Mouse (Mus musculus) CH12.LX (cell line): ENCODE measurements around the gene Tmpo. TPM values are rescaled to one million over a fixed set of nuclear protein-coding genes. Genes with fewer than 3 reads are reported as not detected.

ENCODE experiments used
- DNase-seq: peaks from one replicate; pipeline ENCODE4 v3.0.0-alpha.2; 2013; ENCODE audit errors: extremely low read depth
- H3K27ac ChIP-seq: 2 replicates; pipeline ENCODE4 v1.5.1; 2012; ENCODE audit warnings: low read depth, mild to moderate bottlenecking, control low read depth, moderate library complexity; ENCODE audit not compliant: insufficient read depth
- H3K27me3 ChIP-seq: replicated peaks from 2 replicates; pipeline ENCODE3; 2012; ENCODE audit warnings: inconsistent platforms
- H3K36me3 ChIP-seq, 2 experiments: replicated peaks in 1 of 2; 2 replicates each; pipeline versions ENCODE3 to v1.6.1; 2012; ENCODE audit warnings: inconsistent platforms in 1 of 2, low read length in 1 of 2, mild to moderate bottlenecking in 1 of 2, mixed read lengths in 1 of 2, moderate library complexity in 1 of 2; ENCODE audit not compliant: control insufficient read depth in 1 of 2, insufficient read depth in 1 of 2
- H3K4me1 ChIP-seq, 2 experiments: 2 replicates each; pipeline ENCODE4 v1.6.1; 2012; ENCODE audit warnings: inconsistent platforms in 1 of 2, moderate library complexity in 1 of 2; ENCODE audit not compliant: insufficient read depth in 2 of 2, control insufficient read depth in 1 of 2
- H3K4me2 ChIP-seq: 2 replicates; pipeline ENCODE4 v1.6.1; 2012; ENCODE audit warnings: low read depth, mild to moderate bottlenecking, control low read depth; ENCODE audit not compliant: poor library complexity, insufficient read depth, severe bottlenecking
- H3K4me3 ChIP-seq, 3 experiments: fragments of 150-350 bp in 1 of 3; sonication (generic) in 1 of 3; replicated peaks in 1 of 3; 2 replicates each; pipeline versions ENCODE3 to v1.5.1; 2011 to 2012; ENCODE audit warnings: low read depth in 2 of 3, low read length in 2 of 3, mild to moderate bottlenecking in 2 of 3, moderate library complexity in 2 of 3, control low read depth in 1 of 3, improper control_type of control experiment in 1 of 3, inconsistent platforms in 1 of 3, mixed read lengths in 1 of 3; ENCODE audit not compliant: poor library complexity in 1 of 3
- H3K79me2 ChIP-seq: replicated peaks from 2 replicates; pipeline ENCODE4 v1.6.1; 2012; ENCODE audit warnings: mild to moderate bottlenecking, moderate library complexity; ENCODE audit not compliant: control insufficient read depth, poor library complexity, insufficient read depth, severe bottlenecking; ENCODE audit errors: extremely low read depth
- H3K9ac ChIP-seq: 2 replicates; pipeline ENCODE4 v1.6.1; 2012; ENCODE audit warnings: low read depth, mild to moderate bottlenecking, control low read depth, moderate library complexity; ENCODE audit not compliant: insufficient read depth
- H3K9me3 ChIP-seq: replicated peaks from 2 replicates; pipeline ENCODE3; 2012; ENCODE audit warnings: low read length, inconsistent platforms, mixed read lengths
- BHLHE40 ChIP-seq: IDR thresholded peaks from 2 replicates; pipeline ENCODE4 v1.6.1; 2011; ENCODE audit warnings: mild to moderate bottlenecking, low read depth, low read length, improper control_type of control experiment
- CHD1 ChIP-seq: IDR thresholded peaks from 2 replicates; pipeline ENCODE4 v1.6.1; 2012; ENCODE audit warnings: low read depth, low read length, improper control_type of control experiment, inconsistent platforms
- CTCF ChIP-seq, 2 experiments: IDR thresholded peaks in 1 of 2; conservative IDR thresholded peaks in 1 of 2; 2 replicates each; pipeline ENCODE4 v1.5.1; 2011 to 2012; ENCODE audit warnings: low read depth in 2 of 2, low read length in 2 of 2, improper control_type of control experiment in 1 of 2, inconsistent platforms in 1 of 2, mild to moderate bottlenecking in 1 of 2, moderate library complexity in 1 of 2
- E2F4 ChIP-seq: IDR thresholded peaks from 2 replicates; pipeline ENCODE4 v1.6.1; 2011; ENCODE audit warnings: low read depth, low read length, improper control_type of control experiment; ENCODE audit not compliant: insufficient replicate concordance
- ELF1 ChIP-seq: IDR thresholded peaks from 2 replicates; pipeline ENCODE4 v1.6.1; 2014; ENCODE audit warnings: low read depth, mild to moderate bottlenecking, inconsistent platforms, low read length, improper control_type of control experiment
- EP300 ChIP-seq: IDR thresholded peaks from 2 replicates; pipeline ENCODE4 v1.6.1; 2011; ENCODE audit warnings: low read length, improper control_type of control experiment
- HCFC1 ChIP-seq: IDR thresholded peaks from 2 replicates; pipeline ENCODE4 v1.6.1; 2012; ENCODE audit warnings: low read depth, mild to moderate bottlenecking, inconsistent platforms, low read length, improper control_type of control experiment
- JUND ChIP-seq: conservative IDR thresholded peaks from 2 replicates; pipeline ENCODE4 v1.6.1; 2011; ENCODE audit warnings: low read depth, low read length, improper control_type of control experiment
- KAT2A ChIP-seq: IDR thresholded peaks from 2 replicates; pipeline ENCODE4 v1.6.1; 2012; ENCODE audit warnings: low read length, improper control_type of control experiment, inconsistent platforms; ENCODE audit not compliant: insufficient replicate concordance
- MAFK ChIP-seq: IDR thresholded peaks from 2 replicates; pipeline ENCODE4 v1.6.1; 2011; ENCODE audit warnings: low read length, improper control_type of control experiment; ENCODE audit not compliant: insufficient replicate concordance
- MEF2A ChIP-seq: IDR thresholded peaks from 2 replicates; pipeline ENCODE4 v1.6.1; 2014; ENCODE audit warnings: low read depth, mild to moderate bottlenecking, inconsistent platforms, low read length, improper control_type of control experiment, borderline replicate concordance
- MXI1 ChIP-seq: IDR thresholded peaks from 2 replicates; pipeline ENCODE4 v1.6.1; 2011; ENCODE audit warnings: mild to moderate bottlenecking, low read depth, low read length, improper control_type of control experiment
- NELFE ChIP-seq: IDR thresholded peaks from 2 replicates; pipeline ENCODE4 v1.6.1; 2011; ENCODE audit warnings: low read depth, low read length, improper control_type of control experiment
- NRF1 ChIP-seq: IDR thresholded peaks from 2 replicates; pipeline ENCODE4 v1.6.1; 2014; ENCODE audit warnings: low read depth, mild to moderate bottlenecking, inconsistent platforms, low read length, improper control_type of control experiment, moderate library complexity
- PAX5 ChIP-seq: IDR thresholded peaks from 2 replicates; pipeline ENCODE4 v1.6.1; 2012; ENCODE audit warnings: low read length, inconsistent platforms, mixed read lengths
- POLR2A ChIP-seq: IDR thresholded peaks from 2 replicates; pipeline ENCODE4 v1.6.1; 2011; ENCODE audit warnings: low read depth, mild to moderate bottlenecking, improper control_type of control experiment, low read length
- POLR2AphosphoS2 ChIP-seq: IDR thresholded peaks from 2 replicates; pipeline ENCODE4 v1.6.1; 2011; ENCODE audit warnings: low read depth, low read length, improper control_type of control experiment
- RAD21 ChIP-seq: IDR thresholded peaks from 2 replicates; pipeline ENCODE4 v1.6.1; 2011; ENCODE audit warnings: low read depth, mild to moderate bottlenecking, low read length, improper control_type of control experiment, moderate library complexity
- SIN3A ChIP-seq: IDR thresholded peaks from 2 replicates; pipeline ENCODE4 v1.6.1; 2012; ENCODE audit warnings: low read length, improper control_type of control experiment, inconsistent platforms
- TBP ChIP-seq: conservative IDR thresholded peaks from 2 replicates; pipeline ENCODE4 v1.6.1; 2011; ENCODE audit warnings: low read depth, low read length, improper control_type of control experiment
- UBTF ChIP-seq: IDR thresholded peaks from 2 replicates; pipeline ENCODE4 v1.6.1; 2012; ENCODE audit warnings: low read depth, mild to moderate bottlenecking, inconsistent platforms, low read length, improper control_type of control experiment, moderate library complexity
- USF1 ChIP-seq: IDR thresholded peaks from 2 replicates; pipeline ENCODE4 v1.6.1; 2014; ENCODE audit warnings: low read depth, mild to moderate bottlenecking, inconsistent platforms, low read length, improper control_type of control experiment
- USF2 ChIP-seq: conservative IDR thresholded peaks from 2 replicates; pipeline ENCODE4 v1.6.1; 2011; ENCODE audit warnings: low read depth, low read length, improper control_type of control experiment
- ZC3H11A ChIP-seq: IDR thresholded peaks from 2 replicates; pipeline ENCODE4 v1.6.1; 2012; ENCODE audit warnings: low read depth, mild to moderate bottlenecking, inconsistent platforms, low read length, improper control_type of control experiment
- ZKSCAN1 ChIP-seq: IDR thresholded peaks from 2 replicates; pipeline ENCODE4 v1.6.1; 2012; ENCODE audit warnings: low read depth, inconsistent platforms, low read length, improper control_type of control experiment, borderline replicate concordance
- ZNF384 ChIP-seq: IDR thresholded peaks from 2 replicates; pipeline ENCODE4 v1.6.1; 2012; ENCODE audit warnings: low read depth, low read length, improper control_type of control experiment, inconsistent platforms
- dilution Hi-C: fragments of 300-500 bp; cut with MboI; formaldehyde crosslinking; loops from 2 replicates; pipeline ENCODE4 v1.14.3; 2020; ENCODE audit warnings: low sequenced_read_pairs; ENCODE audit not compliant: extremely low pct_unique_long_range_greater_than_20kb, extremely low pct_ligation_motif_present
- in situ Hi-C: fragments of 300-500 bp; cut with MboI; formaldehyde crosslinking; loops from 3 replicates; pipeline ENCODE4 v1.14.3; 2019; ENCODE audit warnings: low sequenced_read_pairs, low pct_ligation_motif_present, low pct_unique_long_range_greater_than_20kb, mixed read lengths
- polyA plus RNA-seq: library from polyadenylated mRNA; unstranded; fragments of >175 nt; gene quantifications from 2 replicates; pipeline ENCODE4 v1.2.1, GENCODE M21; 2012; ENCODE audit warnings: low read depth; ENCODE audit not compliant: insufficient read length
- total RNA-seq, 2 experiments: library from RNA; depleted of rRNA; stranded (reverse); fragments of 300-350 nt in 1 of 2; fragments of >200 nt in 1 of 2; gene quantifications; 2 replicates each; pipeline ENCODE4 v1.2.3; 2012 to 2014

The Tmpo gene
- total and polyA plus RNA-seq, 3 experiments, result 163 to 467 (median 198) TPM

GRCm38 (mm10) chr10:91195091-91195490, 14.0 kb upstream of the Tmpo start:
- in situ Hi-C loops, result no loop called here
- no peak overlapping the region for H3K4me2 ChIP-seq
- TF ChIP-seq POLR2AphosphoS2, result no peak
- no peak for TF ChIP-seq CHD1
- no peak for TF ChIP-seq ZKSCAN1
- no peak for TF ChIP-seq ELF1
- no peak for TF ChIP-seq POLR2A
- no peak for TF ChIP-seq CTCF (conservative IDR thresholded peaks at IDR 0.05 in 1 of 2, IDR thresholded peaks at IDR 0.05 in 1 of 2; ENCODE audit: low read depth in 2 of 2, low read length in 2 of 2)
- no peak for TF ChIP-seq RAD21
- no peak for TF ChIP-seq PAX5
- no peak for TF ChIP-seq ZC3H11A
- TF ChIP-seq KAT2A, result no peak
- no peak for TF ChIP-seq MXI1
- TF ChIP-seq MEF2A, result no peak
- TF ChIP-seq E2F4, result no peak
- no peak for TF ChIP-seq JUND
- TF ChIP-seq BHLHE40, result no peak
- TF ChIP-seq HCFC1, result no peak
- TF ChIP-seq, all 38 proteins: peak for 0
- H3K9ac ChIP-seq, result no peak overlapping the region
- no peaks in the 10 kb centered on the region for H3K36me3 ChIP-seq
- H3K27me3 ChIP-seq, result no peaks in the 10 kb centered on the region
- no peaks in the 10 kb centered on the region for H3K79me2 ChIP-seq
- no peaks in the 10 kb centered on the region for H3K4me1 ChIP-seq
- dilution Hi-C loops, result no loop called here
- peaks cover 3% of the 10 kb centered on the region for H3K9me3 ChIP-seq
- no peak for DNase-seq
- no peak overlapping the region for H3K27ac ChIP-seq
- no peak overlapping the region for H3K4me3 ChIP-seq

DNA sequence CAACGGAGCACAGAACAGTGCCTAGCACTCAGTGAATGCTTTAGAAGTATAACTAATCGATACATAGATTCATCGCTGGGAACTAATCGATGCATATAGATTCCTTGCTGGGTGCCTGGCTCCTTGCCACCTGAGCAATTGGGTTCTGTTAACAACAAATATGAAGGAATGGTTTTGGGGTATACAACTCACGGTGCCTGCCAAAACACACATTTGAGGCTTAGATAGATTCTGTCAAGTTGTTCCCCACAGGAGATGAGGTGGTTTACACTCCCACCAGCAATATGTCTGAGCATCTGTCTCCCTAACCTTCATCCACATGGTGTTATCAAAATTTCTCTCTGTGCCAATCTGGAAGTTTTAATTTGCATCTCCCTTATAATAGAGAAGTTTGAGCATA, 10.7 kb upstream of the Tmpo start:
- Histone ChIP-seq H3K27me3 (no peaks in the 10 kb centered on the region), H3K36me3 (no peaks in the 10 kb centered on the region), H3K4me3 (no peak overlapping the region), H3K4me2 (no peak overlapping the region)
- dilution Hi-C loops, result no loop called here
- no peak for DNase-seq
- TF ChIP-seq USF1, result no peak
- no peak for TF ChIP-seq NRF1
- TF ChIP-seq ZKSCAN1, result no peak
- no peak for TF ChIP-seq EP300
- TF ChIP-seq SIN3A, result no peak
- TF ChIP-seq NELFE, result no peak
- no peak for TF ChIP-seq E2F4
- no peak for TF ChIP-seq MEF2A
- TF ChIP-seq MAFK, result no peak
- TF ChIP-seq ZC3H11A, result no peak
- no peak for TF ChIP-seq TBP
- no peak for TF ChIP-seq JUND
- TF ChIP-seq POLR2A, result no peak
- no peak for TF ChIP-seq KAT2A
- no peak for TF ChIP-seq ZNF384
- TF ChIP-seq ELF1, result no peak
- no peak for TF ChIP-seq USF2
- TF ChIP-seq POLR2AphosphoS2, result no peak
- TF ChIP-seq UBTF, result no peak
- TF ChIP-seq, all 38 proteins: peak for 0
- Histone ChIP-seq H3K4me1 (peaks cover 3 to 9% of the 10 kb centered on the region in 2 experiments; a peak in 3 of 4 replicates), H3K9me3 (peaks cover 2% of the 10 kb centered on the region), H3K27ac (no peak overlapping the region), H3K9ac (no peak overlapping the region), H3K79me2 (no peaks in the 10 kb centered on the region; the same call in 1 of the 2 replicates)
- in situ Hi-C loops, result no loop called here
